Mouse (Mus musculus) embryonic fibroblast, embryonic 13.5 days (primary cell): ENCODE measurements around the gene Lima1. TPM values are rescaled to one million over a fixed set of nuclear protein-coding genes. Genes with fewer than 3 reads are reported as not detected.

ENCODE experiments used
- H3K27ac ChIP-seq: 2 replicates; pipeline ENCODE4 v1.5.1; 2012; ENCODE audit warnings: low read length, control low read depth, inconsistent platforms; ENCODE audit not compliant: insufficient read depth
- H3K4me1 ChIP-seq: 2 replicates; pipeline ENCODE4 v1.6.1; 2011; ENCODE audit warnings: low read length; ENCODE audit not compliant: control insufficient read depth, insufficient read depth
- H3K4me3 ChIP-seq: 2 replicates; pipeline ENCODE4 v1.5.1; 2011; ENCODE audit warnings: mild to moderate bottlenecking, control low read depth, low read length; ENCODE audit not compliant: insufficient read depth
- CTCF ChIP-seq: IDR thresholded peaks from 2 replicates; pipeline ENCODE4 v1.5.1; 2011; ENCODE audit warnings: mild to moderate bottlenecking, control low read depth, low read length, moderate library complexity, borderline replicate concordance; ENCODE audit not compliant: insufficient read depth
- POLR2A ChIP-seq: IDR thresholded peaks from 2 replicates; pipeline ENCODE4 v1.6.1; 2011; ENCODE audit warnings: low read depth, mild to moderate bottlenecking, control low read depth, low read length, moderate library complexity
- polyA plus RNA-seq: library from polyadenylated mRNA; stranded (reverse); fragments of >200 nt; gene quantifications from 2 replicates; pipeline ENCODE4 v1.2.4, GENCODE M21; 2011; ENCODE audit warnings: low read depth; ENCODE audit not compliant: missing spikeins, insufficient read length

The Lima1 gene
- polyA plus RNA-seq, 1 experiment, result 172 TPM

DNA sequence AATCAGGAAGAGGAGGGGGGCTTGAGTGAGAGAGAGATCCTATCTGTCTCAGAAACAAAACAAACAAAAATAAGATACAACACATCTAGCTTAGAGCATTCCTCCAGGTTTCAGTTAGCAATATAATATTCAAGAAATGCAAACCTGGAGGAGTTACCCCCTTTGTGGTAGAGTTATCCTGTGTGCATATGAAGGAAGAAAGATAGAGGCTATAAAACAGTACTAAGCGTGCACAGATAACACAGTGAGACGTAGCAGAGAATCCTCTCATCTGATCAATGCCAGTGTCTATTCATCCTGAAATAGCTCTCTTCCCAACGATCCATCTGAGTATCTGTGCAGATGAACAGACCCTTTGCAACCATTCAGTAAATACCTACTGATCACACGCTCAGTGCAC, 107.8 kb downstream of the Lima1 start:
- H3K27ac ChIP-seq, result no peak overlapping the region
- H3K4me1 ChIP-seq, result peaks cover 3% of the 10 kb centered on the region; the same call in 1 of the 2 replicates
- no peak for TF ChIP-seq CTCF
- TF ChIP-seq POLR2A, result no peak
- H3K4me3 ChIP-seq, result no peak overlapping the region

DNA sequence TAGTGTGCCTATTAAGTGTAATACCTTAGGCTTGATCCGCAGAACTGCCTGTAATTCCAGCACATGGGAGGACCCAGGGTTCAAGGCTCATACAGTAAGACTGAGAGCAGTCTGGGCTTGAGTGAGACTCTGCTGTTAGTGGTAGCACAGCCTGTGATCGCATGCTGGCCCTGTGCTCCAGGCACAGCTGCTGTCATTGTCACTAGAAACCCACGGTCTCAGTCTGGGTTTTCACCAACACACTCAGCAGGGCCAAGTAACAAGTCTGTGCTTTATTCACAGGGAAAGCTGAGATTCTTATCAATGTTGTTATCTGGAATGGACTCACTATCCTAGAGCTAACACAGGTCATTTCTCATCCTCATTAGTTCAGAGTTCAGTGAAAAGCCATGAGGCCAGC, 121.1 kb downstream of the Lima1 start:
- Histone ChIP-seq H3K4me3 (no peak overlapping the region), H3K4me1 (no peaks in the 10 kb centered on the region), H3K27ac (no peak overlapping the region)
- TF ChIP-seq POLR2A, result no peak
- no peak for TF ChIP-seq CTCF

DNA sequence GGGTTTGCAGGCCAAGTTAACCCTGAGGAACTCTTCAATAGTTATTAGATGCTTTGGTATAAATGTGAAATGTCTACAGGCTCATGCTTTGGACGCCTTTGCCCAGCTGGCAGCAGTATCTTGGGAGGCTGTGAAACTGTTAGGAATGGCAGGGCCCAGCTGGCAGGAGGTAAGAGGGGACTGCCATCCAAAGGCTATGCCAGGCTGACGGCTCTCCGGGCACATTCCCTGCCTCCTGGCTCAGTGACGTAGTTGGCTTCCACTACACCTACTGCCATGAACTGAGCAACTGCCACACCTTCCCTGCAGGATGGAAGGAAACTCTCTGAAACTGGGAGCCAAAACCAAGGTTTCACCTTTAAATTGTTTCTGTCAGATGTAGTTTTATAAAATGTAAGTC, 135.0 kb downstream of the Lima1 start:
- no peak overlapping the region for H3K27ac ChIP-seq
- TF ChIP-seq POLR2A, result no peak
- no peak for TF ChIP-seq CTCF

DNA sequence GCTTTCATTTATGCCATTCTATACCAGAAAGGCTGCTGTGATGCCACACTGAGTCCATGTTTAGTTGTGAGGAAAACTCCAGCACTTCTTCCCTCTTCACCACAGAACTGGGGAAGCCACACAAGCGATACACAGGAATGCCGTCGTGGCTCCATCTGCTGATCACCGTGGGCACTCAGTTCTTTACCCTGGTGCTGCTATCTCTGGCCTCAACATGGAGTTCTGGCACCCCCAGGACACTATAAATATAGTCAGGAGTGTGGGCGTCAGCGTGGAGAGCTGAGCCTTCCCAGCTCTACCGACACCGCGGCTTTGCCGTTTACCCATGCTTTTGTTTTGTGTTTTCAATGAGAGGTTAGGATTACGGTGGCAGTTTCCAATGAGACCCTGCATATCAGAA, 138.6 kb downstream of the Lima1 start:
- H3K4me1 ChIP-seq, result no peaks in the 10 kb centered on the region
- H3K4me3 ChIP-seq, result no peak overlapping the region
- H3K27ac ChIP-seq, result no peak overlapping the region
- TF ChIP-seq POLR2A, result no peak
- TF ChIP-seq CTCF, result no peak

More for the DNA sequence above, 135.0 kb downstream of the Lima1 start:
- Histone ChIP-seq H3K4me3 (no peak overlapping the region), H3K4me1 (no peaks in the 10 kb centered on the region)

DNA sequence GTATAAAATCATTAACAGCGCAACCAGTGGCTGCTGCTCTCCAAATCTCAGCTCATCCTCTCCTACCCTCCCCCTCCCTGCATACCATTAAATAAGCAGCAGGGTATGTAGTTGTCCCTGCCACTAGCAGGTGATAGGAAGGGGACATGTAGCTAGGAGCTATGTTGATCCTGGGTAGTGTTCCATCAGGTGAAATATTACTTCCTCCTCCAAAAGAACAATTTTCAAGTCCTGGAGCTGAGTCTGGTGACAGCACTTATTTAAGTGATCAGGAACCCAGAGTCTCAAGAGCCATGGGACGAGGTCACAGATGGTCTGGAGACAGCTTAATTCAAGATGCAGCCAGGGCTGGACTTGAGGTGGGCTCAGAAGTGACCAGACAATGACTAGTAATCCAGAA, 139.6 kb downstream of the Lima1 start:
- Histone ChIP-seq H3K27ac (no peak overlapping the region), H3K4me1 (no peaks in the 10 kb centered on the region), H3K4me3 (no peak overlapping the region)
- TF ChIP-seq POLR2A, result no peak
- no peak for TF ChIP-seq CTCF

DNA sequence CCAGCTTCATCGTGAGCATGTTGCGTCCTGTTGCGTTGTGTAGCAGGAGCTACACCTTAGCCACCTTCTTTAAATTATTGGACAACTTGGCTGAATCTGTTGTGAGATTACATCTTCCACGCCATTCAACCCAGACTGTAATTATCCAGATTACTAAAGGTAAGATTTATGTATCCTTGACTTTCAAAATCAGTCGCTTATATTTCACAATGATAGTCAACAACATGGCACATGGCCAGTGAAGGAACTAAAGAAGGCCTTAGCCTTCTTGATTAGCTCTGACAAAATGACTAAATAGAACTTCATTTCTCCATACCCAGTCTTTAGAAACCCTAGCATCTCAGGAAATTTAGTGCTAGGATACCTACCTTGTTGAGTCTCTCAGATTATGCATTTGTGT, 142.1 kb downstream of the Lima1 start:
- Histone ChIP-seq H3K4me1 (no peaks in the 10 kb centered on the region), H3K27ac (no peak overlapping the region), H3K4me3 (no peak overlapping the region)
- TF ChIP-seq POLR2A, result no peak
- no peak for TF ChIP-seq CTCF

DNA sequence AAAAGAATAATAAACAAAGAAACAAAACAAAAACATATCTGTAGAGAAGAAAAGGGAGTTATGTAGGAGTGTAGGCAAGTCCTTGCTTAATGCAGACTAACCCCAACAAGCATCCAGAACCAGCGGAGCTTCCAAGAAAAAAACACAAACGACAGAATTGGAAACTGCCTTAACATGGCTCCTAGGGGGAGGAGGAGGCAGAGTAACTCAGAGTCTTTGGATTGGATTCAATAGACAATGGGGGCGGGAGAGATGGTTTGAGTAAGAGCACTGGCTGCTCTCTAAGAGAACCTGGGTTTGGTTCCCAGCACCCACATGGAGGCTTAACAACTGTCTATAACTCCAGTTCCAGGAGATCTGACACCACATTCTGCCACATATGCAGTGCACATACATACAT, 143.6 kb downstream of the Lima1 start:
- Histone ChIP-seq H3K4me1 (no peaks in the 10 kb centered on the region), H3K27ac (no peak overlapping the region), H3K4me3 (no peak overlapping the region)
- no peak for TF ChIP-seq POLR2A
- no peak for TF ChIP-seq CTCF

DNA sequence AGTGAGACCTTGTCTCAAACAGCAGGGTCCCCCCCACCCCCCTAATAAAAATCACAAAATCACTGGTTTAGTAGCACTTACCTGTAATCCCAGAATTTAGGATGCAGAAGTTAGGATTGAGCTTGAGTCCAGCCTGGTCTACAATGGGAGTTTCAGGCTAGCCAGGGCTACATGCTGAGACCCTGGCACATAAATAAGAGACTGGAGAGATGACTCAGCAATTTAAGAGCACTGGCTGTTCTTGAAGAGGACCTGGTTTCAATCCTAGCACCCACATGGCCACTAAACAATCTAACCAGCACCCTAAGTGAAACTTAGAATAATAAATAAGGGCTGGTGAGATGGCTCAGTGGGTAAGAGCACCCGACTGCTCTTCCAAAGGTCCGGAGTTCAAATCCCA, 144.1 kb downstream of the Lima1 start:
- Histone ChIP-seq H3K4me1 (no peaks in the 10 kb centered on the region), H3K4me3 (no peak overlapping the region), H3K27ac (no peak overlapping the region)
- no peak for TF ChIP-seq POLR2A
- TF ChIP-seq CTCF, result no peak

DNA sequence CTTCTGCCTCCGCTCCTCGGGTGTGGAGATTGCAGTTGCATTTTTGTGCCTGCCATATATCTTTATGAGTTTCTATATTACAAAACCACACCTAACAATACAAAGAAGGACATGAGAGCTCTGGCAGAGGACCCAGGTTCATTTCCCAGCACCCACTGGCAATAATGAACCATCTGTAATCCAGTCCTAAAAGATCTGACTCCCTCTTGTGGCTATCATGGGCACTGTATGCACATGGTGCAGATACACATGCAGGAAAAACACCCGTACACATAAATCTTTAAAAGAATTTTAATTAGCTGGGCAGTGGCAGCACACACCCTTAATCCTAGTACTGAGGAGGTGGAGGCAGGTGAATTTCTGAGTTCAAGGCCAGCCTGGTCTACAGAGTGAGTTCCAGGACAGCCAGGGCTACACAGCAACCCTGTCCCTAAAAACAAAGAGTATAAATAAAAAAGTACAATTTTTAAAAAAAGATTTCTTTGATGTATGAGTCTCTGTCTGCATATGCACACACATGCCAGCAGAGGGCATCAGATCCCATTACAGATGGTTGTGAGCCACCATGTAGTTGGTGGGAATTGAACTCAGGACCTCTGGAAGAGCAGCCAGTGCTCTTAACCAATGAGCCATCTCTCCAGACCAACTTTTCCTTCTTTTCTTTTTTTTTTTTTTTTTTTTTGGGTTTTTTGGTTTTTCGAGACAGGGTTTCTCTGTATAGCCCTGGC, 146.0 kb downstream of the Lima1 start:
- TF ChIP-seq POLR2A (no peak), CTCF (no peak)
- H3K4me1 ChIP-seq, result 0 out of 2 replicates have a peak, but pooled peaks cover 2% of the 10 kb centered on the region
- H3K4me3 ChIP-seq, result no peak overlapping the region
- no peak overlapping the region for H3K27ac ChIP-seq

Other genes with a start within 250 kb of the Lima1 start
- gene Racgap1, start 223.8 kb downstream of the Lima1 start, polyA plus RNA-seq, result 47.1 and 72.4 TPM in 2 replicates
- 0.65 and 1.0 TPM in 2 replicates for gene Asic1, start 205.1 kb downstream of the Lima1 start, polyA plus RNA-seq
- 28.1 and 36.8 TPM in 2 replicates for gene Smarcd1, start 173.3 kb downstream of the Lima1 start, polyA plus RNA-seq
- not detected in 2 replicates for gene Gm17349, start 170.0 kb downstream of the Lima1 start, polyA plus RNA-seq
- 0.53 and 0.54 TPM in 2 replicates for gene Gpd1, start 157.9 kb downstream of the Lima1 start, polyA plus RNA-seq
- 58.2 and 66.5 TPM in 2 replicates for gene Cox14, start 149.8 kb downstream of the Lima1 start, polyA plus RNA-seq
- 75.9 and 82.1 TPM in 2 replicates for gene Cers5, start 102.6 kb downstream of the Lima1 start, polyA plus RNA-seq
- not detected in 2 replicates for gene Fam186a, start 91.6 kb upstream of the Lima1 start, polyA plus RNA-seq
- gene Larp4, start 94.6 kb upstream of the Lima1 start, polyA plus RNA-seq, result 50.3 and 61.0 TPM in 2 replicates
- gene Dip2b, start 163.2 kb upstream of the Lima1 start, polyA plus RNA-seq, result 19.2 and 20.6 TPM in 2 replicates